Mouse (Mus musculus) MEL (cell line): ENCODE measurements around the gene Ccdc80. TPM values are rescaled to one million over a fixed set of nuclear protein-coding genes. Genes with fewer than 3 reads are reported as not detected.

Source experiments
- DNase-seq: peaks from one replicate; pipeline ENCODE4 v3.0.0; 2011; ENCODE audit warnings: low read depth, low spot score
- H3K27ac ChIP-seq: 2 replicates; pipeline ENCODE4 v1.5.1; 2012; ENCODE audit warnings: low read depth, mild to moderate bottlenecking, control low read depth, low read length, moderate library complexity; ENCODE audit not compliant: control insufficient read depth
- H3K27me3 ChIP-seq, 2 experiments: fragments of 150-350 bp in 1 of 2; sonication (generic) in 1 of 2; 2 replicates each; pipeline ENCODE4 v1.6.1; 2012; ENCODE audit warnings: low read length in 2 of 2, mild to moderate bottlenecking in 2 of 2, improper control_type of control experiment in 1 of 2, moderate library complexity in 1 of 2; ENCODE audit not compliant: insufficient read depth in 2 of 2, control insufficient read depth in 1 of 2
- H3K36me3 ChIP-seq, 2 experiments: 2 replicates each; pipeline ENCODE4 v1.6.1; 2012 to 2014; ENCODE audit warnings: low read length in 2 of 2, improper control_type of control experiment in 1 of 2, inconsistent platforms in 1 of 2, mild to moderate bottlenecking in 1 of 2; ENCODE audit not compliant: insufficient read depth in 2 of 2, control insufficient read depth in 1 of 2
- H3K4me1 ChIP-seq, 2 experiments: fragments of 150-350 bp in 1 of 2; sonication (generic) in 1 of 2; 2 replicates each; pipeline ENCODE4 v1.6.1; 2012; ENCODE audit warnings: low read length in 2 of 2, improper control_type of control experiment in 1 of 2, mild to moderate bottlenecking in 1 of 2; ENCODE audit not compliant: insufficient read depth in 2 of 2, control insufficient read depth in 1 of 2
- H3K4me3 ChIP-seq, 2 experiments: fragments of 150-350 bp in 1 of 2; sonication (generic) in 1 of 2; 2 replicates each; pipeline ENCODE4 v1.5.1; 2012; ENCODE audit warnings: low read depth in 2 of 2, low read length in 2 of 2, mild to moderate bottlenecking in 2 of 2, moderate library complexity in 2 of 2, control low read depth in 1 of 2, improper control_type of control experiment in 1 of 2; ENCODE audit not compliant: control insufficient read depth in 1 of 2, insufficient read depth in 1 of 2
- H3K79me2 ChIP-seq: 2 replicates; pipeline ENCODE4 v1.6.1; 2012; ENCODE audit warnings: mild to moderate bottlenecking, low read length, moderate library complexity; ENCODE audit not compliant: control insufficient read depth, poor library complexity, insufficient read depth
- H3K9ac ChIP-seq: 2 replicates; pipeline ENCODE4 v1.6.1; 2012; ENCODE audit warnings: low read depth, mild to moderate bottlenecking, control low read depth, low read length, moderate library complexity; ENCODE audit not compliant: control insufficient read depth, poor library complexity, severe bottlenecking
- H3K9me3 ChIP-seq: fragments of 150-350 bp; sonication (generic); replicated peaks from 2 replicates; pipeline ENCODE4 v1.6.1; 2012; ENCODE audit warnings: mild to moderate bottlenecking, low read length, improper control_type of control experiment, moderate library complexity; ENCODE audit not compliant: insufficient read depth
- BHLHE40 ChIP-seq: IDR thresholded peaks from 2 replicates; pipeline ENCODE4 v1.6.1; 2012; ENCODE audit warnings: low read depth, mild to moderate bottlenecking, inconsistent platforms, low read length, improper control_type of control experiment, borderline replicate concordance
- CHD1 ChIP-seq: IDR thresholded peaks from 2 replicates; pipeline ENCODE4 v1.6.1; 2012; ENCODE audit warnings: low read depth, mild to moderate bottlenecking, inconsistent platforms, low read length, improper control_type of control experiment
- CHD2 ChIP-seq: IDR thresholded peaks from 2 replicates; pipeline ENCODE4 v1.6.1; 2011; ENCODE audit warnings: low read length, improper control_type of control experiment
- E2F4 ChIP-seq: IDR thresholded peaks from 2 replicates; pipeline ENCODE4 v1.6.1; 2011; ENCODE audit warnings: low read depth, low read length, improper control_type of control experiment, borderline replicate concordance
- ELF1 ChIP-seq: IDR thresholded peaks from 2 replicates; pipeline ENCODE4 v1.6.1; 2014; ENCODE audit warnings: low read depth, mild to moderate bottlenecking, inconsistent platforms, low read length, improper control_type of control experiment, moderate library complexity
- EP300 ChIP-seq, 2 experiments: IDR thresholded peaks; 2 replicates each; pipeline ENCODE4 v1.6.1; 2011; ENCODE audit warnings: improper control_type of control experiment in 2 of 2, low read length in 2 of 2, low read depth in 1 of 2, mild to moderate bottlenecking in 1 of 2
- ETS1 ChIP-seq: IDR thresholded peaks from 2 replicates; pipeline ENCODE4 v1.6.1; 2012; ENCODE audit warnings: low read depth, mild to moderate bottlenecking, inconsistent platforms, low read length, improper control_type of control experiment, moderate library complexity
- HCFC1 ChIP-seq: IDR thresholded peaks from 2 replicates; pipeline ENCODE4 v1.6.1; 2012; ENCODE audit warnings: low read depth, mild to moderate bottlenecking, inconsistent platforms, low read length, improper control_type of control experiment, moderate library complexity
- KAT2A ChIP-seq: conservative IDR thresholded peaks from 2 replicates; pipeline ENCODE4 v1.6.1; 2012; ENCODE audit warnings: low read depth, low read length, improper control_type of control experiment, inconsistent platforms
- MAX ChIP-seq: IDR thresholded peaks from 2 replicates; pipeline ENCODE4 v1.6.1; 2011; ENCODE audit warnings: low read length, improper control_type of control experiment
- MAZ ChIP-seq: IDR thresholded peaks from 2 replicates; pipeline ENCODE4 v1.6.1; 2012; ENCODE audit warnings: low read depth, mild to moderate bottlenecking, inconsistent platforms, low read length, improper control_type of control experiment
- MEF2A ChIP-seq: IDR thresholded peaks from 2 replicates; pipeline ENCODE4 v1.6.1; 2014; ENCODE audit warnings: low read depth, mild to moderate bottlenecking, inconsistent platforms, low read length, improper control_type of control experiment; ENCODE audit not compliant: poor library complexity, insufficient replicate concordance, severe bottlenecking; ENCODE audit errors: extremely low read depth
- MXI1 ChIP-seq: IDR thresholded peaks from 2 replicates; pipeline ENCODE4 v1.6.1; 2011; ENCODE audit warnings: mild to moderate bottlenecking, low read depth, low read length, improper control_type of control experiment
- MYC ChIP-seq: IDR thresholded peaks from 2 replicates; pipeline ENCODE4 v1.6.1; 2011; ENCODE audit warnings: low read depth, mild to moderate bottlenecking, low read length, improper control_type of control experiment, moderate library complexity
- NELFE ChIP-seq: IDR thresholded peaks from 2 replicates; pipeline ENCODE4 v1.6.1; 2011; ENCODE audit warnings: low read depth, low read length, improper control_type of control experiment
- NRF1 ChIP-seq: IDR thresholded peaks from 2 replicates; pipeline ENCODE4 v1.6.1; 2014; ENCODE audit warnings: low read depth, mild to moderate bottlenecking, inconsistent platforms, low read length, improper control_type of control experiment, moderate library complexity; ENCODE audit not compliant: poor library complexity, insufficient read depth, severe bottlenecking
- POLR2A ChIP-seq, 2 experiments: IDR thresholded peaks; 2 replicates each; pipeline ENCODE4 v1.6.1; 2011 to 2012; ENCODE audit warnings: low read length in 2 of 2, mild to moderate bottlenecking in 2 of 2, control low read depth in 1 of 2, improper control_type of control experiment in 1 of 2, low read depth in 1 of 2, moderate library complexity in 1 of 2; ENCODE audit not compliant: control insufficient read depth in 1 of 2, insufficient read depth in 1 of 2, poor library complexity in 1 of 2
- POLR2AphosphoS2 ChIP-seq: IDR thresholded peaks from 2 replicates; pipeline ENCODE4 v1.6.1; 2011; ENCODE audit warnings: low read length, improper control_type of control experiment
- POLR2AphosphoS5 ChIP-seq: IDR thresholded peaks from 2 replicates; pipeline ENCODE4 v1.6.1; 2012; ENCODE audit warnings: low read depth, borderline replicate concordance, mild to moderate bottlenecking, inconsistent platforms, low read length, moderate library complexity, mixed read lengths
- RCOR1 ChIP-seq: IDR thresholded peaks from 2 replicates; pipeline ENCODE4 v1.6.1; 2012; ENCODE audit warnings: low read depth, mild to moderate bottlenecking, inconsistent platforms, low read length, improper control_type of control experiment
- SIN3A ChIP-seq: IDR thresholded peaks from 2 replicates; pipeline ENCODE4 v1.6.1; 2012; ENCODE audit warnings: low read length, improper control_type of control experiment, inconsistent platforms
- TBP ChIP-seq: IDR thresholded peaks from 2 replicates; pipeline ENCODE4 v1.8.0; 2011; ENCODE audit warnings: low read depth, low read length, improper control_type of control experiment
- TCF12 ChIP-seq: IDR thresholded peaks from 2 replicates; pipeline ENCODE4 v1.6.1; 2014; ENCODE audit warnings: low read depth, mild to moderate bottlenecking, inconsistent platforms, low read length, improper control_type of control experiment, moderate library complexity
- UBTF ChIP-seq: IDR thresholded peaks from 2 replicates; pipeline ENCODE4 v1.6.1; 2012; ENCODE audit warnings: low read depth, mild to moderate bottlenecking, inconsistent platforms, low read length, improper control_type of control experiment, moderate library complexity, borderline replicate concordance; ENCODE audit not compliant: insufficient read depth
- USF1 ChIP-seq: IDR thresholded peaks from 2 replicates; pipeline ENCODE4 v1.6.1; 2014; ENCODE audit warnings: low read depth, mild to moderate bottlenecking, inconsistent platforms, low read length, improper control_type of control experiment, moderate library complexity
- USF2 ChIP-seq, 2 experiments: IDR thresholded peaks; 2 replicates each; pipeline ENCODE4 v1.6.1; 2011 to 2012; ENCODE audit warnings: improper control_type of control experiment in 2 of 2, low read length in 2 of 2, borderline replicate concordance in 1 of 2, inconsistent platforms in 1 of 2, low read depth in 1 of 2, mild to moderate bottlenecking in 1 of 2; ENCODE audit not compliant: insufficient read depth in 1 of 2
- ZC3H11A ChIP-seq: IDR thresholded peaks from 2 replicates; pipeline ENCODE4 v1.6.1; 2012; ENCODE audit warnings: low read depth, mild to moderate bottlenecking, inconsistent platforms, low read length, improper control_type of control experiment
- ZNF384 ChIP-seq: IDR thresholded peaks from 2 replicates; pipeline ENCODE4 v1.6.1; 2012; ENCODE audit warnings: low read depth, mild to moderate bottlenecking, inconsistent platforms, low read length, improper control_type of control experiment
- polyA plus RNA-seq, 2 experiments: library from polyadenylated mRNA; stranded (reverse) in 1 of 2; unstranded in 1 of 2; fragments of >175 nt in 1 of 2; fragments of >200 nt in 1 of 2; gene quantifications; 2 replicates each; pipeline versions ENCODE4 v1.2.1 to v1.2.4; 2012; ENCODE audit warnings: low replicate concordance in 2 of 2, low read depth in 1 of 2; ENCODE audit not compliant: insufficient read length in 2 of 2, insufficient read depth in 1 of 2, missing spikeins in 1 of 2
- total RNA-seq: library from RNA; depleted of rRNA; stranded (reverse); fragments of 300-350 nt; gene quantifications from 2 replicates; pipeline ENCODE4 v1.2.3, GENCODE M21; 2012

Ccdc80 gene
- total and polyA plus RNA-seq, 3 experiments: not detected

DNA sequence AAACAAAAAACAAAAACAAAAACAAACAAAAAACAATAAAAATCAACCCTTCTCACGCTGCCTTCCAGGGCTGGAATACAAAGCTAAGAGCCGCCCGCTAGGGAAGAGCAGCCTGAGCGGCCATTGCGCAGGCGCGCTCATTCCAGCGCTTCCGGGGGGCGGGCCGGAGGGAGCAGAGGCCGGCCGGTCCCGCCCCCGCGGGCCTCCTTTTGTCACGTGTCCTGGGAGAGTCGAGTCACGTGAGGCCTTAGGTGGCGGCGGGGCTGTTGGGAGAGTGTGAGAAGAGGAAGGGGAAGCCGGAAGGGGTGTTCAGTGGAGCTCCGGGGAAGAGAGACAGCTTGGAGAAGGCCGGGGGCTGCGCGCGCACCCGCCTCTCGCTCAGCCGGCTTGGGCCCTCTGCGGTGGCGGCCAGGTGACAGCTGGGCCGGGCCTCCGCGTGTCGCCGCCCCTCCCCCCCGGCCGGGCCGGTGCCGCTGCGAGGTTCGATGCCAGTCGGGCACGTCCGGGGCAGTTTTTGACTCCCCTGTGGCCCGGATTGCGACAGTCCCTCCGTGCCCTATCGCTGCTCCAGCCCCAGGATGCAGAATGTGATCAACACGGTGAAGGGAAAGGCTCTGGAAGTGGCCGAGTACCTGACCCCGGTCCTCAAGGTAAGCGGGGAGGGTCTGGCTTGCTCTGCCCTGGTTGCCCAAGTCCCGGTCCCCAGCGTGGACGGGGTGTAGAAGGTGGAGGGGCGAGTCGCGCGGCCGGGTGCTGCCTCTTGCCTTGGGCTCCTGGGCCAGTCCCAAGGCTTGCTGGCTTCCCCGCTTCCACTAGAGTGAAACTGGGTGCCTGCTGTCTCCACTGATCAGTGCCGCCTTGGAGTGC lies 65.6 kb downstream of the Ccdc80 start, which contains the start of the genes Slc35a5 and Atg3:
TSS of gene Slc35a5 (minus strand) at position 185 of the 867 bp plus-strand sequence.
TSS of gene Atg3 (plus strand) at position 264 of the 867 bp plus-strand sequence.
- peak; percentile 30 to 90; a peak in 3 of 4 replicates for TF ChIP-seq POLR2A (IDR thresholded peaks at IDR 0.05; ENCODE audit: control insufficient read depth in 1 of 2, insufficient read depth in 1 of 2, low read depth in 1 of 2, low read length in 2 of 2, poor library complexity in 1 of 2)
- no peak for TF ChIP-seq POLR2AphosphoS5
- peak; percentile 76 for TF ChIP-seq TBP
- TF ChIP-seq USF2 (IDR thresholded peaks at IDR 0.05; ENCODE audit: borderline replicate concordance in 1 of 2, insufficient read depth in 1 of 2, low read depth in 1 of 2, low read length in 2 of 2): peak; percentile 94 to 99
- TF ChIP-seq CHD1: no peak; the same call in 1 of the 2 replicates
- TF ChIP-seq MAX: peak; percentile 98
- no peak for TF ChIP-seq RCOR1
- peak; percentile 84 for TF ChIP-seq SIN3A
- no peak for TF ChIP-seq ZC3H11A
- TF ChIP-seq MEF2A: no peak
- no peak for TF ChIP-seq E2F4
- TF ChIP-seq KAT2A: no peak
- TF ChIP-seq ETS1: peak; percentile 71
- TF ChIP-seq MXI1: peak; percentile 70
- TF ChIP-seq UBTF: 0 out of 2 replicates have a peak, but pooled peaks have one; percentile 49
- peak; percentile 42; the same call in 1 of the 2 replicates for TF ChIP-seq MYC
- TF ChIP-seq MAZ: peak; percentile 25; the same call in 1 of the 2 replicates
- TF ChIP-seq POLR2AphosphoS2: peak; percentile 75; the same call in 1 of the 2 replicates
- peak; percentile 78 for TF ChIP-seq NELFE
- TF ChIP-seq BHLHE40: peak; percentile 95
- TF ChIP-seq ELF1: peak; percentile 94
- peak; percentile 25 for TF ChIP-seq TCF12
- TF ChIP-seq NRF1: peak; percentile 73
- no peak for TF ChIP-seq ZNF384
- TF ChIP-seq CHD2: no peak
- TF ChIP-seq HCFC1: peak; percentile 83
- TF ChIP-seq USF1: peak; percentile 100
- peak in 1 of 2 experiments; percentile 20; a peak in 1 of 4 replicates for TF ChIP-seq EP300 (IDR thresholded peaks at IDR 0.05; ENCODE audit: low read depth in 1 of 2, low read length in 2 of 2)
- Histone ChIP-seq H3K9me3 (no peaks in the 10 kb centered on the region), H3K79me2 (peaks cover 24% of the 10 kb centered on the region), H3K9ac (peak within 1 kb of the TSS; percentile 91), H3K27ac (peak within 1 kb of the TSS; percentile 93), H3K36me3 (peaks cover 2 to 16% of the 10 kb centered on the region in 2 experiments), H3K4me1 (peaks cover 2 to 13% of the 10 kb centered on the region in 2 experiments), H3K4me3 (peak within 1 kb of the TSS; percentile 79 to 99), H3K27me3 (no peaks in the 10 kb centered on the region)
- peak; percentile 98 for DNase-seq
